Mouse (Mus musculus) liver, adult (tissue): ENCODE data around the gene Olfr702.

Source experiments
- GATA4 ChIP-seq: IDR thresholded peaks from 2 replicates; pipeline ENCODE4 v1.6.1; 2014; ENCODE audit warnings: mild to moderate bottlenecking, low read length; ENCODE audit not compliant: insufficient replicate concordance

Olfr702 gene

DNA sequence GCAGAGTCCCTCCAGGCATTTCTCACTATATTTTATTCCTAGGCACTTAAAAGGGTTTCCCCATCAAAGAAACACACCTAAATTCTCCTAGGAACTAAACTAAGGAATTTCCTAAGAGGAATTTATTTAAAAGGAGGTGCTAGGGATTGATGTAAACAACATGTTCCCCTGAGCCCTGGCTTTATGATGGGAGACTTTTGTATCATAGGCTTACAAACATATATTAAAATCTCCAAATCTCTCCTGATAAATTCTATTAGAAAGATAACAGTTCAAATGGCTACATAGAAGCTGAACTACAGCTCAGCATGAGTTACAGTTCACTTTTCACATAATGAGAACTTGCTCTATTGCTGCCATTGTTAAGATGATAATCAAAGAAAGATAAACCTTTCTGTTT lies at the start of gene Olfr702:
TSS of gene Olfr702 (minus strand) at position 101 of the 400 bp plus-strand sequence.
- no peak for TF ChIP-seq GATA4

- no peak for TF ChIP-seq GATA4
These were observed 43.1 kb upstream of the Olfr702 start, which contains the start of gene Olfr705 for GRCm38 (mm10) chr7:106876791-106877190. TSS of gene Olfr705 (minus strand) at chr7:106876891.

- no peak for TF ChIP-seq GATA4
These were observed 29.2 kb upstream of the Olfr702 start, which contains the start of gene Olfr704 for GRCm38 (mm10) chr7:106862885-106863284. TSS of gene Olfr704 (plus strand) at chr7:106863185.

DNA sequence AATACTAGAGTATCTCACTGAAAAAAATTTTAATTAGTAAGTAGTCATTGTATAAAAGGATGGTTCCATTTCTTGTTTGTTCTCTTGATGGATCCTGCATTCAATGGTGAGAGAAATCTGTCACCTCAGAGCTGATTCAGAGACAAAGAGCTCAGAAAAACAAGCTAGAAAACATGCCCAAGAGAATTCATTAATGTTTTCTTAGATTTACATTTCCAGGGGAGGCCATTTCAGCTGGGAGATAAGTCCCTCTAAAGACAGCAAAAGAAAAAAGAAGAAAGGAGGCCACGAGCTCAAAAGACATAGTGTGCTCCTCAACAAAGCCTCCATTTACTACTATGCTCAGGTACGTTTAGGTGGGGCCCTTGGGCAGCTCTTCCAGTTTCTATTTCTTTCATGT lies 9.4 kb upstream of the Olfr702 start, which contains the start of gene Olfr703:
TSS of gene Olfr703 (plus strand) at position 301 of the 400 bp plus-strand sequence.
- no peak for TF ChIP-seq GATA4

DNA sequence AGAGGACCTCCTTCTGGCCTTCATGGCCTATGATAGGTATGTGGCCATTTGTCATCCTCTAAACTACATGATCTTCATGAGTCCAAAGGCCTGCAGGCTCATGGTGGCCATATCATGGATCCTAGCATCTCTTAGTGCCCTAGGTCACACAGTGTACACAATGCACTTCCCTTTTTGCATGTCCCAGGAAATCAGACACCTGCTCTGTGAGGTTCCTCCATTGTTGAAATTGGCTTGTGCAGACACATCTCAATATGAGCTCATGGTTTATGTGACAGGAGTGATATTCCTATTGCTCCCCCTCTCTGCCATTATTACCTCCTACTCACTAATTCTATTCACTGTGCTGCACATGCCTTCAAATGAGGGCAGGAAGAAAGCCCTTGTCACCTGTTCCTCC lies 15.3 kb downstream of the Olfr702 start:
- no peak for TF ChIP-seq GATA4

GRCm38 (mm10) chr7:106815775-106816174 lies 17.9 kb downstream of the Olfr702 start:
- no peak for TF ChIP-seq GATA4

GRCm38 (mm10) chr7:106813829-106814228 lies 19.9 kb downstream of the Olfr702 start, which contains the start of gene Olfr701:
TSS of gene Olfr701 (plus strand) at chr7:106814129.
- no peak for TF ChIP-seq GATA4

- no peak for TF ChIP-seq GATA4
These were observed 25.0 kb downstream of the Olfr702 start, which contains the start of gene Olfr700 for GRCm38 (mm10) chr7:106808734-106809133. TSS of gene Olfr700 (minus strand) at chr7:106808834.

DNA sequence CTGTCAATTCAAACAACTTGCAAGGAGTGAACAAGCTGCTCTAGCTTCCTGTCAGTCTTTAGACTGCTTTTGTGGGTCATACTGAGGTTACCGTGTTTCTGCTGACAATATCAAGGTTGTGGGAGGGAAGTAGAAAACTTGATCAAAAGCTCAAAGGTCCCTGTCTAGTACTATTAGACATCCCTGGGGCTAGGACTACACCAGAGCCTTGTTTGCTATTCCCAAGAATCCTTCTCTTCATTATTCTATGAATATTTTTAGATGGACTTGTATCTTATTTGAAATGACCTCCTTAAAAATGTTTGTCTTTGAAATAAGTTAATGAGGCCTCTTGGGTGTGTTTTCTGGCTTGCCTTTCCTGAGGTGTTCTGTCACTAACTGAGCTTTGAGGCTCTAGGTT lies 40.6 kb downstream of the Olfr702 start, which contains the start of gene Olfr699:
TSS of gene Olfr699 (minus strand) at position 101 of the 400 bp plus-strand sequence.
- no peak for TF ChIP-seq GATA4

DNA sequence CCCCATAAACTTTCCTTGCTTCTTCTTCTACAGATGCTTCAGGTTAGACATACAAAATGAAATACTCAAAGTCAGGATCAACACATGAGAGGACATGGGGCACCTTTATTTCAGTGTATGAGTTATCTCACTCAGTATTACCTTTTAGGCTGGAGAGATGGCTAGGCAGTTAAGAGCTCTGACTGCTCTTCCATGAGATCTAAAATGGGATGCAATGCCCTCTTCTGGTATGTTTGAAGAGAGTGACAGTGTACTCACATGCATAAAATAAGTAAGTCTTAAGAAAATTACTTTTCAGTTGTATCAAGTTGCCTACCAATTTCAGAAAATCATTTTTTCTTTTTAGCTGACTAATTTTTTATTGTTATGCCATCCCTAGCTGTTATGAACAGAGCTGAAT lies 45.4 kb downstream of the Olfr702 start:
- TF ChIP-seq GATA4: no peak
